Mouse (Mus musculus): ENCODE measurements at regions not wholly inside any gene's neighbourhood (a gene's known extent, or its start where the extent isn't known, plus 50 kb on each side); places are given as distances from the start of the nearest gene placed in this dataset.

- 55% methylated on average over 13 of the region's 13 CpGs for WGBS
- Histone ChIP-seq H3K4me3 (ENCODE audit: low read depth, low read length) (no peak overlapping the region), H3K27me3 (ENCODE audit: control insufficient read depth, insufficient read depth, low read length) (no peaks in the 10 kb centered on the region), H3K9ac (replicated peaks; ENCODE audit: low read depth, low read length) (no peak overlapping the region), H3K27ac (ENCODE audit: low read length) (no peak overlapping the region), H3K4me1 (ENCODE audit: control insufficient read depth, insufficient read depth, low read length) (no peaks in the 10 kb centered on the region), H3K9me3 (ENCODE audit: control insufficient read depth, low read depth, low read length) (no peaks in the 10 kb centered on the region), H3K4me2 (replicated peaks; ENCODE audit: low read depth, low read length) (no peak overlapping the region), H3K36me3 (ENCODE audit: control insufficient read depth, insufficient read depth, low read length) (no peaks in the 10 kb centered on the region)
- no peak for ATAC-seq (ENCODE audit: insufficient number of reproducible peaks, insufficient read depth, low FRiP score, low read depth)
These were observed 175.1 kb upstream of the Dyrk2 start for GRCm38 (mm10) chr10:119045059-119045458.

GRCm38 (mm10) chr10:119043069-119043468 lies 173.1 kb upstream of the Dyrk2 start:
- 85% methylated on average over 7 of the region's 7 CpGs for WGBS
- ATAC-seq (ENCODE audit: insufficient number of reproducible peaks, insufficient read depth, low FRiP score, low read depth) = no peak

GRCm38 (mm10) chr10:119040205-119040604 lies 170.2 kb upstream of the Dyrk2 start:
- no peak for ATAC-seq (ENCODE audit: insufficient number of reproducible peaks, insufficient read depth, low FRiP score, low read depth)
- H3K27me3 ChIP-seq (ENCODE audit: control insufficient read depth, insufficient read depth, low read length) = no peaks in the 10 kb centered on the region
- 51% methylated on average over 4 of the region's 4 CpGs for WGBS
- H3K4me1 ChIP-seq (ENCODE audit: control insufficient read depth, insufficient read depth, low read length) = no peaks in the 10 kb centered on the region
- no peak overlapping the region for H3K4me2 ChIP-seq (replicated peaks; ENCODE audit: low read depth, low read length)
- H3K9ac ChIP-seq (replicated peaks; ENCODE audit: low read depth, low read length) = no peak overlapping the region
- H3K27ac ChIP-seq (ENCODE audit: low read length) = no peak overlapping the region
- no peaks in the 10 kb centered on the region for H3K9me3 ChIP-seq (ENCODE audit: control insufficient read depth, low read depth, low read length)
- no peak overlapping the region for H3K4me3 ChIP-seq (ENCODE audit: low read depth, low read length)
- no peaks in the 10 kb centered on the region for H3K36me3 ChIP-seq (ENCODE audit: control insufficient read depth, insufficient read depth, low read length)

More at GRCm38 (mm10) chr10:119043069-119043468, 173.1 kb upstream of the Dyrk2 start:
- Histone ChIP-seq H3K9me3 (ENCODE audit: control insufficient read depth, low read depth, low read length) (no peaks in the 10 kb centered on the region), H3K27me3 (ENCODE audit: control insufficient read depth, insufficient read depth, low read length) (no peaks in the 10 kb centered on the region), H3K9ac (replicated peaks; ENCODE audit: low read depth, low read length) (no peak overlapping the region), H3K4me1 (ENCODE audit: control insufficient read depth, insufficient read depth, low read length) (no peaks in the 10 kb centered on the region), H3K4me2 (replicated peaks; ENCODE audit: low read depth, low read length) (no peak overlapping the region), H3K4me3 (ENCODE audit: low read depth, low read length) (no peak overlapping the region), H3K36me3 (ENCODE audit: control insufficient read depth, insufficient read depth, low read length) (no peaks in the 10 kb centered on the region), H3K27ac (ENCODE audit: low read length) (no peak overlapping the region)

- WGBS = 55% methylated on average over 3 of the region's 3 CpGs
- Histone ChIP-seq H3K9me3 (ENCODE audit: control insufficient read depth, low read depth, low read length) (no peaks in the 10 kb centered on the region), H3K4me2 (replicated peaks; ENCODE audit: low read depth, low read length) (no peak overlapping the region), H3K27me3 (ENCODE audit: control insufficient read depth, insufficient read depth, low read length) (no peaks in the 10 kb centered on the region), H3K27ac (ENCODE audit: low read length) (no peak overlapping the region), H3K4me1 (ENCODE audit: control insufficient read depth, insufficient read depth, low read length) (no peaks in the 10 kb centered on the region), H3K36me3 (ENCODE audit: control insufficient read depth, insufficient read depth, low read length) (no peaks in the 10 kb centered on the region), H3K4me3 (ENCODE audit: low read depth, low read length) (no peak overlapping the region), H3K9ac (replicated peaks; ENCODE audit: low read depth, low read length) (no peak overlapping the region)
- no peak for ATAC-seq (ENCODE audit: insufficient number of reproducible peaks, insufficient read depth, low FRiP score, low read depth)
These were observed 169.7 kb upstream of the Dyrk2 start for GRCm38 (mm10) chr10:119039732-119040131.

- Histone ChIP-seq H3K36me3 (ENCODE audit: control insufficient read depth, insufficient read depth, low read length) (no peaks in the 10 kb centered on the region), H3K4me2 (replicated peaks; ENCODE audit: low read depth, low read length) (no peak overlapping the region), H3K4me1 (ENCODE audit: control insufficient read depth, insufficient read depth, low read length) (no peaks in the 10 kb centered on the region), H3K9me3 (ENCODE audit: control insufficient read depth, low read depth, low read length) (no peaks in the 10 kb centered on the region), H3K4me3 (ENCODE audit: low read depth, low read length) (no peak overlapping the region), H3K27ac (ENCODE audit: low read length) (no peak overlapping the region), H3K27me3 (ENCODE audit: control insufficient read depth, insufficient read depth, low read length) (no peaks in the 10 kb centered on the region), H3K9ac (replicated peaks; ENCODE audit: low read depth, low read length) (no peak overlapping the region)
- no peak for ATAC-seq (ENCODE audit: insufficient number of reproducible peaks, insufficient read depth, low FRiP score, low read depth)
- WGBS = 82% methylated on average over 6 of the region's 6 CpGs
These were observed 169.0 kb upstream of the Dyrk2 start for GRCm38 (mm10) chr10:119038991-119039390.

- no peak for ATAC-seq (ENCODE audit: insufficient number of reproducible peaks, insufficient read depth, low FRiP score, low read depth)
- H3K9me3 ChIP-seq (ENCODE audit: control insufficient read depth, low read depth, low read length) = no peaks in the 10 kb centered on the region
- no peak overlapping the region for H3K4me2 ChIP-seq (replicated peaks; ENCODE audit: low read depth, low read length)
- no peak overlapping the region for H3K4me3 ChIP-seq (ENCODE audit: low read depth, low read length)
- H3K27ac ChIP-seq (ENCODE audit: low read length) = no peak overlapping the region
- no peaks in the 10 kb centered on the region for H3K36me3 ChIP-seq (ENCODE audit: control insufficient read depth, insufficient read depth, low read length)
- WGBS = 91% methylated on average over 8 of the region's 8 CpGs
- H3K27me3 ChIP-seq (ENCODE audit: control insufficient read depth, insufficient read depth, low read length) = no peaks in the 10 kb centered on the region
- no peak overlapping the region for H3K9ac ChIP-seq (replicated peaks; ENCODE audit: low read depth, low read length)
- no peaks in the 10 kb centered on the region for H3K4me1 ChIP-seq (ENCODE audit: control insufficient read depth, insufficient read depth, low read length)
These were observed 167.8 kb upstream of the Dyrk2 start for GRCm38 (mm10) chr10:119037781-119038180.

GRCm38 (mm10) chr10:119035863-119036262 lies 165.9 kb upstream of the Dyrk2 start:
- ATAC-seq (ENCODE audit: insufficient number of reproducible peaks, insufficient read depth, low FRiP score, low read depth) = no peak
- Histone ChIP-seq H3K4me3 (ENCODE audit: low read depth, low read length) (no peak overlapping the region), H3K36me3 (ENCODE audit: control insufficient read depth, insufficient read depth, low read length) (no peaks in the 10 kb centered on the region), H3K27me3 (ENCODE audit: control insufficient read depth, insufficient read depth, low read length) (no peaks in the 10 kb centered on the region), H3K9ac (replicated peaks; ENCODE audit: low read depth, low read length) (no peak overlapping the region), H3K4me2 (replicated peaks; ENCODE audit: low read depth, low read length) (no peak overlapping the region), H3K9me3 (ENCODE audit: control insufficient read depth, low read depth, low read length) (no peaks in the 10 kb centered on the region), H3K27ac (ENCODE audit: low read length) (no peak overlapping the region), H3K4me1 (ENCODE audit: control insufficient read depth, insufficient read depth, low read length) (no peaks in the 10 kb centered on the region)
- WGBS = 86% methylated on average over 5 of the region's 5 CpGs

GRCm38 (mm10) chr10:119034396-119034795 lies 164.4 kb upstream of the Dyrk2 start:
- Histone ChIP-seq H3K4me2 (replicated peaks; ENCODE audit: low read depth, low read length) (no peak overlapping the region), H3K9me3 (ENCODE audit: control insufficient read depth, low read depth, low read length) (no peaks in the 10 kb centered on the region), H3K27me3 (ENCODE audit: control insufficient read depth, insufficient read depth, low read length) (no peaks in the 10 kb centered on the region), H3K36me3 (ENCODE audit: control insufficient read depth, insufficient read depth, low read length) (no peaks in the 10 kb centered on the region), H3K4me1 (ENCODE audit: control insufficient read depth, insufficient read depth, low read length) (no peaks in the 10 kb centered on the region), H3K27ac (ENCODE audit: low read length) (no peak overlapping the region), H3K9ac (replicated peaks; ENCODE audit: low read depth, low read length) (no peak overlapping the region), H3K4me3 (ENCODE audit: low read depth, low read length) (no peak overlapping the region)
- no peak for ATAC-seq (ENCODE audit: insufficient number of reproducible peaks, insufficient read depth, low FRiP score, low read depth)
- 75% methylated on average over 4 of the region's 4 CpGs for WGBS

All from stomach, embryonic 14.5 days (tissue).